Mouse (Mus musculus) hindbrain, postnatal 0 days (tissue): ENCODE measurements around the gene Slc16a8. TPM values are rescaled to one million over a fixed set of nuclear protein-coding genes. Genes with fewer than 3 reads are reported as not detected.

Experiments used
- ATAC-seq: fragments of 200-750 bp; cut with Nextera tagmentation; 2 replicates; pipeline ENCODE4 v1.8.0; 2017; ENCODE audit warnings: mild to moderate bottlenecking, moderate TSS enrichment, moderate library complexity
- DNase-seq: peaks from one replicate; pipeline ENCODE4 v3.0.0-alpha.2; 2015; ENCODE audit warnings: low spot score
- H3K27ac ChIP-seq: fragments of 300-500 bp; sonication (generic); 2 replicates; pipeline ENCODE4 v1.5.1; 2014; ENCODE audit warnings: mild to moderate bottlenecking
- H3K27me3 ChIP-seq: fragments of 300-500 bp; sonication (generic); 2 replicates; pipeline ENCODE4 v1.6.1; 2014; ENCODE audit warnings: low read length, mixed read lengths; ENCODE audit not compliant: insufficient read depth
- H3K36me3 ChIP-seq: fragments of 300-500 bp; sonication (generic); 2 replicates; pipeline ENCODE4 v1.6.1; 2014; ENCODE audit warnings: low read length, mixed read lengths; ENCODE audit not compliant: insufficient read depth
- H3K4me1 ChIP-seq: fragments of 300-500 bp; sonication (generic); 2 replicates; pipeline ENCODE4 v1.6.1; 2014; ENCODE audit warnings: antibody characterized with exemption, low read length, mixed read lengths; ENCODE audit not compliant: insufficient read depth
- H3K4me2 ChIP-seq: fragments of 300-500 bp; sonication (generic); 2 replicates; pipeline ENCODE4 v1.6.1; 2014; ENCODE audit warnings: low read depth, mild to moderate bottlenecking, low read length, moderate library complexity, mixed read lengths
- H3K4me3 ChIP-seq: fragments of 300-500 bp; sonication (generic); 2 replicates; pipeline ENCODE4 v1.5.1; 2014; ENCODE audit warnings: low read length
- H3K9ac ChIP-seq: fragments of 300-500 bp; sonication (generic); replicated peaks from 2 replicates; pipeline ENCODE4 v1.6.1; 2014; ENCODE audit warnings: mild to moderate bottlenecking, low read length, moderate library complexity, mixed read lengths
- H3K9me3 ChIP-seq: fragments of 300-500 bp; sonication (generic); 2 replicates; pipeline ENCODE4 v1.6.1; 2016; ENCODE audit warnings: low read length, mixed read lengths
- CTCF ChIP-seq: IDR thresholded peaks from 2 replicates; pipeline ENCODE4 v1.5.1; 2016; ENCODE audit warnings: antibody characterized with exemption, control low read depth, low read depth
- WGBS: fragments of 180-500 bp; shearing (Covaris S2); extraction: QIAGEN DNeasy Blood & Tissue Kit; methylation state at CpG from one replicate; pipeline ENCODE4 v1.1.7; 2014; 5-methylcytosine and 5-hydroxymethylcytosine counted together
- polyA plus RNA-seq: library from polyadenylated mRNA; unstranded; fragments of >200 nt; fragmentation: Nextera tagmentation; extraction: Ambion mirVana; gene quantifications from 2 replicates; pipeline ENCODE4 v1.2.1, GENCODE M21; 2015
- total RNA-seq: library from RNA; depleted of rRNA; stranded (reverse); fragments of >200 nt; gene quantifications from 2 replicates; pipeline ENCODE4 v1.2.3, GENCODE M21; 2014

The Slc16a8 gene
- total and polyA plus RNA-seq, 2 experiments from 2014 or later, result 2.0 to 3.1 TPM

- Histone ChIP-seq H3K4me2 (no peak overlapping the region), H3K9ac (no peak overlapping the region), H3K4me3 (no peak overlapping the region), H3K9me3 (no peaks in the 10 kb centered on the region), H3K27me3 (peaks cover 7% of the 10 kb centered on the region), H3K4me1 (peaks cover 12% of the 10 kb centered on the region; the same call in 1 of the 2 replicates), H3K27ac (no peak overlapping the region), H3K36me3 (no peaks in the 10 kb centered on the region)
- WGBS, result 28% methylated on average over 17 of the region's 17 CpGs
- DNase-seq (no peak), ATAC-seq (no peak)
- no peak for TF ChIP-seq CTCF
These were observed 4.0 kb upstream of the Slc16a8 start for GRCm38 (mm10) chr15:79258521-79258920.

GRCm38 (mm10) chr15:79252580-79252979 is 2.0 kb downstream of the Slc16a8 start:
- H3K36me3 ChIP-seq, result peaks cover 12% of the 10 kb centered on the region
- no peak overlapping the region for H3K27ac ChIP-seq
- H3K27me3 ChIP-seq, result no peaks in the 10 kb centered on the region
- H3K9me3 ChIP-seq, result no peaks in the 10 kb centered on the region
- peak overlapping the region; percentile 30 for H3K4me3 ChIP-seq
- H3K4me2 ChIP-seq, result peak overlapping the region; percentile 60
- no peak for ATAC-seq
- no peak for DNase-seq
- no peak for TF ChIP-seq CTCF
- 0 out of 2 replicates have a peak, but pooled peaks cover 7% of the 10 kb centered on the region for H3K4me1 ChIP-seq
- 25% methylated on average over 24 of the region's 24 CpGs for WGBS
- peak overlapping the region; percentile 46; the same call in 1 of the 2 replicates for H3K9ac ChIP-seq

DNA sequence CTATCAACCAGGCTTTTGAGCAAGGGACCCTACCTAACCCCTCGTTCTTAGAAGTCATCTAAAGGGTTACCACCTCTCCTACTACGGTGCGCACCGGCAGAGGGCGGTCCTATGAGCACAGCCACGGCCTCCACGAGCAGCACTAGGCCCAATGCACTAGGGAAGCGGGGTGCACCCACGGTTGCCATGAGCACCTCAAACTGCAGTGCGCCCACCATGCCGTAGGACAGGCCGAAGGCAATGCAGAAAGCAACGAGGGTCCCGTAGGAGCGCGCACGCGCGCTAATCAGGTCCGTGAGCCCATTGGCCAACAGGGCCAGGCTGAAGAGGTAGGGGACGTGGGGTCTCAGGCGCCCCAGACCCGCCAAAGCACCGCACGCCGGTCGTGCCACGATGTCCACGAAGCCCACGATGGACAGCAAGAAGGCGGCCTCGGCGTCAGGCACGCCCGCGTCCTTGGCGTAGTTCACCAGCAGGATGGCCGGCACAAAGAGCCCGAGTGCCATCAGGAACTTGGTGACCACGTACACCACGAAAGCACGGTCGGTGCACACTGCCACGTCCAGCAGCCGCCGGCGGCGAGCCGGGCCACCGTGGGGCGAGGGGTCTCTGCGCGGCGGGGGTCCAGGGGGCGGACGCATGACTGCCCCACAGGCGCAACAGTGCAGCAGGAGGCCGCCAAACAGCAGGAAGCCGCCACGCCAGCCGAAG is 2.6 kb downstream of the Slc16a8 start:
- Histone ChIP-seq H3K9ac (peak overlapping the region; percentile 46), H3K27me3 (no peaks in the 10 kb centered on the region), H3K36me3 (peaks cover 15% of the 10 kb centered on the region), H3K4me1 (0 out of 2 replicates have a peak, but pooled peaks cover 7% of the 10 kb centered on the region), H3K4me3 (peak overlapping the region; percentile 30), H3K4me2 (peak overlapping the region; percentile 60), H3K9me3 (no peaks in the 10 kb centered on the region), H3K27ac (no peak overlapping the region)
- peak; percentile 52 for DNase-seq
- ATAC-seq, result peak; percentile 60
- TF ChIP-seq CTCF, result peak; percentile 61
- 2% methylated on average over 55 of the region's 61 CpGs for WGBS

DNA sequence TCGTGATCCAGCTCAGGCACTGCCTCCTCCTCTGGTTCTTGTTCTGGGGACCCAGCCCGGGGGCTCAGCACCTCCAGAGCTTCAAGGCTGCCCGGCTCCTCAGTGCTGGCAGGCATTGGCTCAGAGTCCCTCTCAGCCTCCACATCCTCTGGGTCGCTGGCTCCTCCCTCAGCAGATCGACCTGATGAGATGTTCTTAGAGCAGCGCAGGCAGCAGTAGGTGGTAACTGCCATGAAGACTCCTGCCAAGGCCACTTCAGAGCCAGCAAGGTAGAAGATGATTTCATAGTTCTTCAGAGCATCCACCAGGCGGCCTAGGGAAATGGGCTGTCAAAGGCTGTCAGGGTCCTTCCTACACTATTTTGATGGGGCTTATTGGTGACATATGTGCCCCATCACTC is 3.4 kb downstream of the Slc16a8 start:
- 49% methylated on average over 7 of the region's 7 CpGs for WGBS
- ATAC-seq, result peak; percentile 4; the same call in 1 of the 2 replicates
- H3K4me2 ChIP-seq, result no peak overlapping the region

DNA sequence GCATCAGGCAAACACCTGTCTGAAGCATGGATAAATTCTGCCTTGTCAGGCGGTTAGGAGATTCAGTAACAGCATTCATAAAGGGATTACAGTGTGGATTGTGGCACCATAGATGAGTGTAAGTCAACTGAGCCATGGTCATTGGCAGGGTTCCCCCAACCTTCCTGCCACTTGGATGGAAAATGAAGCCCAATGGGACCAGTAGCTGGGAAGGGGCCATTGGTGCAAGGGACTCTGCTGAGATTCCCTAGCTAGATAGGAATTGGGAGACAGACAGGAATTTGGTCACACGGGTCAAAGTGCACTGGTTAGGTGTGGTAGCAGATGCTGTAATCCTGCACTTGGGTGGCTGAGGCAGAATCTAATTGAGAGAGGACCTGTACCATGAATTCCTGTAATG is 4.3 kb downstream of the Slc16a8 start:
- H3K4me3 ChIP-seq, result no peak overlapping the region
- H3K27me3 ChIP-seq, result no peaks in the 10 kb centered on the region
- no peak overlapping the region for H3K27ac ChIP-seq
- H3K36me3 ChIP-seq, result peaks cover 32% of the 10 kb centered on the region
- no peak for DNase-seq
- H3K9me3 ChIP-seq, result no peaks in the 10 kb centered on the region
- TF ChIP-seq CTCF, result no peak
- ATAC-seq, result no peak
- 77% methylated on average over 2 of the region's 2 CpGs for WGBS
- H3K4me1 ChIP-seq, result 0 out of 2 replicates have a peak, but pooled peaks cover 7% of the 10 kb centered on the region
- no peak overlapping the region for H3K9ac ChIP-seq
- H3K4me2 ChIP-seq, result no peak overlapping the region

More for the DNA sequence above, 3.4 kb downstream of the Slc16a8 start:
- Histone ChIP-seq H3K9me3 (no peaks in the 10 kb centered on the region), H3K4me1 (0 out of 2 replicates have a peak, but pooled peaks cover 7% of the 10 kb centered on the region), H3K9ac (no peak overlapping the region), H3K27ac (peak overlapping the region; percentile 11; the same call in 1 of the 2 replicates), H3K4me3 (no peak overlapping the region), H3K27me3 (no peaks in the 10 kb centered on the region), H3K36me3 (peaks cover 22% of the 10 kb centered on the region)
- TF ChIP-seq CTCF, result no peak
- DNase-seq, result peak; percentile 12

- DNase-seq, result no peak
- WGBS, result 83% methylated on average over 3 of the region's 3 CpGs
- Histone ChIP-seq H3K9ac (no peak overlapping the region), H3K4me1 (0 out of 2 replicates have a peak, but pooled peaks cover 3% of the 10 kb centered on the region), H3K4me3 (no peak overlapping the region), H3K27ac (no peak overlapping the region), H3K4me2 (no peak overlapping the region), H3K9me3 (no peaks in the 10 kb centered on the region), H3K36me3 (peaks cover 54% of the 10 kb centered on the region), H3K27me3 (no peaks in the 10 kb centered on the region)
- TF ChIP-seq CTCF, result no peak
- no peak for ATAC-seq
These were observed 9.2 kb downstream of the Slc16a8 start for GRCm38 (mm10) chr15:79245321-79245720.
